30 mouse cellular contexts compared by ENCODE assay signal in genomic region chr16:21223038-21223437, GRCm38 (mm10). TPM values are rescaled to one million over a fixed set of nuclear protein-coding genes. Genes with fewer than 3 reads are reported as not detected.
A peak's percentile ranks its signal among the peaks of the same experiment; 100 is the strongest.
DNase-seq lines count a peak whose midpoint lies in the region; ATAC-seq lines count a peak whose summit lies in the region.
"Had no signal": no experiment of that assay in that cellular context is flagged by ENCODE, and none has a peak within 500 bp of the region (broad histone marks: within the 10 kb centered on the region; RNA-seq: fewer than 3 reads in every experiment).

No protein-coding gene starts in this region.

- DNase-seq in heart, embryonic 10.5 days (ENCODE audit: low spot score), result no peak
- DNase-seq in lung, postnatal 10 days, result peak; percentile 41
- no peak for DNase-seq in lung, adult 18-20 months
- DNase-seq in NIH3T3 (ENCODE audit: low read depth), result peak; percentile 68
- no peak for DNase-seq in spleen, adult 12 weeks (ENCODE audit: low spot score)
- DNase-seq in cerebellum, adult 18-20 months, result no peak
- DNase-seq: adrenal gland, adult 8-10 months; cerebellum, adult 9-10 months; gastrocnemius, adult 2 months; gastrocnemius, postnatal 36 days; heart, adult 18-20 months; heart, postnatal 10 days; kidney, adult 8-10 months; kidney, postnatal 4 days; liver, postnatal 0 days; retina, postnatal 1 day; right cerebral cortex, postnatal 14 days; thymus, postnatal 25 days had no signal

- no peak overlapping the region for H3K4me3 ChIP-seq in heart, embryonic 10.5 days
- no peak overlapping the region for H3K4me3 ChIP-seq in heart, embryonic 12.5 days
- no peak overlapping the region for H3K4me3 ChIP-seq in limb, embryonic 15.5 days
- H3K4me3 ChIP-seq: forebrain, embryonic 15.5 days; gastrocnemius, adult 2 months; heart, embryonic 13.5 days; liver, embryonic 12.5 days; neural tube, embryonic 15.5 days; stomach, embryonic 15.5 days had no signal

- H3K36me3 ChIP-seq in heart, embryonic 10.5 days, result peaks cover 70% of the 10 kb centered on the region
- peaks cover 61% of the 10 kb centered on the region for H3K36me3 ChIP-seq in heart, embryonic 12.5 days
- H3K36me3 ChIP-seq in limb, embryonic 15.5 days, result peaks cover 62% of the 10 kb centered on the region
- H3K36me3 ChIP-seq: liver, embryonic 12.5 days had no signal

- no peaks in the 10 kb centered on the region for H3K27me3 ChIP-seq in heart, embryonic 10.5 days (ENCODE audit: insufficient read depth, poor library complexity, severe bottlenecking)
- no peaks in the 10 kb centered on the region for H3K27me3 ChIP-seq in heart, embryonic 12.5 days (replicated peaks)
- no peaks in the 10 kb centered on the region for H3K27me3 ChIP-seq in limb, embryonic 15.5 days
- H3K27me3 ChIP-seq: forebrain, embryonic 15.5 days; heart, embryonic 13.5 days; neural tube, embryonic 15.5 days; stomach, embryonic 15.5 days had no signal

- no peaks in the 10 kb centered on the region for H3K9me3 ChIP-seq in heart, embryonic 10.5 days
- H3K9me3 ChIP-seq in heart, embryonic 12.5 days (replicated peaks), result no peaks in the 10 kb centered on the region
- no peaks in the 10 kb centered on the region for H3K9me3 ChIP-seq in limb, embryonic 15.5 days
- H3K9me3 ChIP-seq: forebrain, embryonic 15.5 days; heart, embryonic 13.5 days; liver, embryonic 12.5 days; neural tube, embryonic 15.5 days; stomach, embryonic 15.5 days had no signal

- ATAC-seq in heart, embryonic 12.5 days (ENCODE audit: insufficient number of reproducible peaks, low FRiP score), result no peak
- ATAC-seq in limb, embryonic 15.5 days (ENCODE audit: insufficient number of reproducible peaks, low FRiP score, low TSS enrichment, low read depth), result no peak
- ATAC-seq: activated CD4-positive, CD25-positive, alpha-beta regulatory T cell, adult 4 months; forebrain, embryonic 15.5 days; intestine, embryonic 16.5 days; liver, embryonic 12.5 days; liver, postnatal 0 days; lung, postnatal 0 days had no signal

- peaks cover 52% of the 10 kb centered on the region for H3K4me1 ChIP-seq in heart, embryonic 10.5 days
- H3K4me1 ChIP-seq in heart, embryonic 12.5 days (replicated peaks), result peaks cover 41% of the 10 kb centered on the region
- H3K4me1 ChIP-seq in limb, embryonic 15.5 days, result peaks cover 49% of the 10 kb centered on the region
- H3K4me1 ChIP-seq: liver, embryonic 12.5 days had no signal

- peak overlapping the region; percentile 33; the same call in 1 of the 2 replicates for H3K27ac ChIP-seq in heart, embryonic 10.5 days
- no peak overlapping the region for H3K27ac ChIP-seq in heart, embryonic 12.5 days (ENCODE audit: poor library complexity, severe bottlenecking)
- peak overlapping the region; percentile 38; the same call in 1 of the 2 replicates for H3K27ac ChIP-seq in limb, embryonic 15.5 days
- H3K27ac ChIP-seq: forebrain, embryonic 15.5 days; gastrocnemius, adult 2 months; heart, embryonic 13.5 days; kidney, postnatal 0 days; liver, embryonic 12.5 days; macrophage; neural tube, embryonic 15.5 days; stomach, embryonic 15.5 days had no signal

- 80% methylated on average over 3 of the region's 3 CpGs for WGBS in heart, embryonic 10.5 days
- 59% methylated on average over 3 of the region's 3 CpGs for WGBS in heart, embryonic 12.5 days
- WGBS in limb, embryonic 15.5 days, result 64% methylated on average over 3 of the region's 3 CpGs

- no peak overlapping the region for H3K9ac ChIP-seq in heart, embryonic 12.5 days
- no peak overlapping the region for H3K9ac ChIP-seq in limb, embryonic 15.5 days
- H3K9ac ChIP-seq: forebrain, embryonic 15.5 days; heart, embryonic 13.5 days; liver, embryonic 12.5 days; liver, postnatal 0 days; neural tube, embryonic 15.5 days; stomach, embryonic 15.5 days had no signal

- no peak overlapping the region for H3K4me2 ChIP-seq in heart, embryonic 12.5 days
- H3K4me2 ChIP-seq in limb, embryonic 15.5 days, result no peak overlapping the region
- H3K4me2 ChIP-seq: forebrain, embryonic 15.5 days; heart, embryonic 13.5 days; liver, embryonic 12.5 days; neural tube, embryonic 15.5 days; stomach, embryonic 15.5 days had no signal

RNA-seq across cellular contexts. Expression of gene Ephb3, which starts 18.5 kb away (rescaled TPM):
- polyA plus RNA-seq in heart, embryonic 10.5 days (2016; fragmentation: Nextera tagmentation; extraction: Ambion mirVana), result 24.5 and 25.3 TPM in 2 replicates
- 24.0 and 25.4 TPM in 2 replicates for polyA plus RNA-seq in heart, embryonic 12.5 days (2016; fragmentation: Nextera tagmentation; extraction: Ambion mirVana)
- polyA plus RNA-seq in limb, embryonic 15.5 days (2015; fragmentation: Nextera tagmentation; extraction: Ambion mirVana), result 33.0 and 43.8 TPM in 2 replicates
- polyA plus RNA-seq: activated CD4-positive, CD25-positive, alpha-beta regulatory T cell, adult 4 months had no signal

Comparison
In these comparisons a context has a peak if more than half of its experiments do, and no peak if none do; other contexts are left out.
1. DNase-seq: peak in lung, postnatal 10 days (single experiment) and NIH3T3 (single experiment); none in heart, embryonic 10.5 days (single experiment), lung, adult 18-20 months (0 of 2), spleen, adult 12 weeks (single experiment) and cerebellum, adult 18-20 months (0 of 2).